Mouse (Mus musculus): ENCODE measurements around the gene Sfxn4. TPM values are rescaled to one million over a fixed set of nuclear protein-coding genes. Genes with fewer than 3 reads are reported as not detected.
A peak's percentile ranks its signal among the peaks of the same experiment; 100 is the strongest.

Gene Sfxn4
- polyA plus RNA-seq, 1 experiment from 2014 or later, result 9.6 TPM

DNA sequence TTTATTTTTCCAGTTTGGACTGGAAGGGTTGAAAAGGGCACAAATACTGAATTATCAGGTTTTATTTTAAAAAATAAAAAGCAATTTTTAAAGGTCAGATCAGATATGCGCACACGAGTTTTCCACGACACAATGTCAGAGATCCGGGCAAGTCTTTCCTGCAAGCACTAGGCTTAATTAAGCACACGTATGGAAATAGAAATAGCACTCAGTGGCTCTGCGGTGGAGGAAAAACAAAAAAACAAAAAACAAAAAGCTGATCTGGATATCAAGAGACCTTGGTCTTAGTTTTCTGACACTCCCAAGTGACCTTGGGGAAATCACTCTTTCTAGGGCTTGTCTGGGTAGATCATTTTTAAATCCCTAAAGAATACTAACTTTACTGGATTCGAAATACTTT is 71.8 kb downstream of the Sfxn4 start:
- H3K4me3 ChIP-seq, result peak overlapping the region; percentile 98
- H3K9me3 ChIP-seq, result no peaks in the 10 kb centered on the region
- H3K4me1 ChIP-seq, result peaks cover 13% of the 10 kb centered on the region
- no peaks in the 10 kb centered on the region for H3K36me3 ChIP-seq
- H3K9ac ChIP-seq, result peak overlapping the region; percentile 100
- no peaks in the 10 kb centered on the region for H3K27me3 ChIP-seq
- WGBS, result under 1% methylated on average over 7 of the region's 7 CpGs
- peak overlapping the region; percentile 46 for H3K4me2 ChIP-seq
- no peak for ATAC-seq (ENCODE audit: insufficient number of reproducible peaks, low FRiP score, low TSS enrichment, low read depth)
- H3K27ac ChIP-seq, result peak overlapping the region; percentile 98

DNA sequence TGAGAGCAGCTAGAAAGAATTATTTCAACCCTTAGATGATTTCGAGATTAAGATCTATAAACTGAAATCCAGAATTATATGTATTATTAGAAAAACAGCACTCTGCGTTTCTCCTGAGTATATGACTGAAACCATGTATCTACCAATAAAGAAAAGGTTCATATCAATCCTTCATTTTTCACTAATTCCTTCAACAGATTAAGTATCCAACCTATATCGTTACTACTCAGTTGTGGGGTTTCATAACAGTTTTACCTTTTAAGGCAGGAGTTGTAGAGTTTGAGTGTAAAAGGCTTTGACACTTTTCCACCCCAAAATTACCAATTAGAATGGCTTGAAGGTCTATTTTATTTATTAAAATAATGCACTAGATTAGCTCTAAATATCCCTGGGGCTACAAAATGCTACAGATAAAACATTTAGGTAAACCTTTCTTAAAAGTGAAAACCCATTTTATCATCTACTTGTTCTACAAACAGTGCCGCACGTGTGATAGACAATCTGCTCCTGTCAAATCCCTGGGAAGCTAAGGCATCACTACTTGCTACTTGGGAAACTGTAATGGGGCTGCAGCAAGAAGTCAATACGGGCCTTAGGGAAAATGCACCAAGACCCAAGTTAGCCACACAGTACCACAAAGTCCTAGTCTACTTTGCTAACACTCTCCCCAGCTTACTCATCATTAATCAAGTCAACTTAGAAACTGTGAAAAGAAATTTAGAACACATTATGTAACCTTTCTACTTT is 72.9 kb downstream of the Sfxn4 start:
- H3K9ac ChIP-seq, result no peak overlapping the region
- H3K4me1 ChIP-seq, result peaks cover 13% of the 10 kb centered on the region
- no peaks in the 10 kb centered on the region for H3K27me3 ChIP-seq
- H3K36me3 ChIP-seq, result no peaks in the 10 kb centered on the region
- peak overlapping the region; percentile 46 for H3K4me2 ChIP-seq
- ATAC-seq (ENCODE audit: insufficient number of reproducible peaks, low FRiP score, low TSS enrichment, low read depth), result no peak
- H3K4me3 ChIP-seq, result peak overlapping the region; percentile 98
- H3K27ac ChIP-seq, result no peak overlapping the region
- H3K9me3 ChIP-seq, result no peaks in the 10 kb centered on the region
- WGBS, result 35% methylated on average over 6 of the region's 6 CpGs

DNA sequence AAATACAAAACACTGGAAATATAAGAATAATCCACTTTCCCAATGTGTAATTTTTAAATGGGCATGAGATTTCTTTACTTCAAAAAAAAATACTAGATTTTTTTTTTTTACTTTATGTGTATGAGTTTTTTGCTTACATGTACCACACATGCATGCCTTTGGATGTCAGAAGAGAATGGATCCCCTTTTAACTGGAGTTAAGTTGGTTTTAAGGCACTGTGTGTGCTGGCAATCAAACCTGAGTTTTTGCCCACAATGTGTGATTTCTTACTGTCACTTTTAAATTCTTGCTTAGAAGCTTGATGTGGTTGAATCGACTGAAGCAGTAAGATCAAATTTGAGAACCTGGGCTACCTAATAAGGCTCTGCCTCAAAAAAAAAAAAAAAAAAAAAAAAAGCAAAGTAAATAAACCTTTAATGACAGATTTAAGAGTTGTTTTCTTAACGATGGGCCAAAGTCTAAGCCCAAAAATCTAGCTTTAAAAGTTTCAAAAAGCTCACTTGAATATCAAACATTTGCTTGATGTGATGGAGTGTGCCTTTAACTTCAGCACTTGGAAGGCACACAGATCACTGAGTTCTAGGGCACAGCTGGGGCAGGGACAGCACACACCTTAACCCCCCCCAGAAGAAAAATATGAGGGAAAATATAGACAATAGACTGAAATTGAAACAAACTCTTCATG is 73.7 kb downstream of the Sfxn4 start:
- Histone ChIP-seq H3K4me1 (peaks cover 13% of the 10 kb centered on the region), H3K4me2 (0 out of 2 replicates have a peak overlapping the region, but pooled peaks have one; percentile 12), H3K27me3 (no peaks in the 10 kb centered on the region), H3K4me3 (no peak overlapping the region), H3K9ac (no peak overlapping the region), H3K27ac (no peak overlapping the region), H3K9me3 (no peaks in the 10 kb centered on the region), H3K36me3 (no peaks in the 10 kb centered on the region)
- 25% methylated on average over 2 of the region's 2 CpGs for WGBS
- no peak for ATAC-seq (ENCODE audit: insufficient number of reproducible peaks, low FRiP score, low TSS enrichment, low read depth)

Other genes with a start within 250 kb of the Sfxn4 start
- 1.2 and 1.4 TPM in 2 replicates for gene Nanos1, start 105.5 kb downstream of the Sfxn4 start, polyA plus RNA-seq (2015; fragmentation: Nextera tagmentation; extraction: Ambion mirVana)
- 141 TPM in 2 replicates for gene Eif3a, start 70.8 kb downstream of the Sfxn4 start, polyA plus RNA-seq (2015; fragmentation: Nextera tagmentation; extraction: Ambion mirVana)
- gene Fam45a, start 49.9 kb downstream of the Sfxn4 start, polyA plus RNA-seq (2015; fragmentation: Nextera tagmentation; extraction: Ambion mirVana), result 40.7 and 42.9 TPM in 2 replicates
- gene Prdx3, start 13.1 kb upstream of the Sfxn4 start, polyA plus RNA-seq (2015; fragmentation: Nextera tagmentation; extraction: Ambion mirVana), result 89.6 and 93.0 TPM in 2 replicates
- 1.6 and 2.5 TPM in 2 replicates for gene Grk5, start 28.3 kb upstream of the Sfxn4 start, polyA plus RNA-seq (2015; fragmentation: Nextera tagmentation; extraction: Ambion mirVana)

All from limb, embryonic 15.5 days (tissue).